Mouse (Mus musculus): ENCODE measurements around the gene Zbtb25.

GRCm38 (mm10) chr12:76370831-76371571 lies 1.6 kb upstream of the Zbtb25 start:
- TF ChIP-seq POLR2A (IDR thresholded peaks at IDR 0.05; ENCODE audit: low read depth, low read length), result peak; percentile 68
- TF ChIP-seq CTCF (IDR thresholded peaks at IDR 0.05; ENCODE audit: borderline replicate concordance, insufficient read depth, low read length), result no peak
